In genomic region chr8:120184366-120184765, GRCm38 (mm10) we compare ENCODE assay signal across 9 mouse cellular contexts. TPM values are rescaled to one million over a fixed set of nuclear protein-coding genes. Genes with fewer than 3 reads are reported as not detected.
A peak's percentile ranks its signal among the peaks of the same experiment; 100 is the strongest.
DNase-seq lines count a peak whose midpoint lies in the region; ATAC-seq lines count a peak whose summit lies in the region.
"Had no signal": no experiment of that assay in that cellular context is flagged by ENCODE, and none has a peak within 500 bp of the region (broad histone marks: within the 10 kb centered on the region; RNA-seq: fewer than 3 reads in every experiment).

No protein-coding gene starts in this region.

- peak overlapping the region; percentile 78; the same call in 1 of the 2 replicates for H3K27ac ChIP-seq in embryonic facial prominence, embryonic 14.5 days (replicated peaks; ENCODE audit: low read depth, low read length)
- H3K27ac ChIP-seq: liver, embryonic 13.5 days had no signal

- peak; percentile 64 for ATAC-seq in embryonic facial prominence, embryonic 14.5 days (ENCODE audit: low read depth)

- no peak overlapping the region for H3K9ac ChIP-seq in embryonic facial prominence, embryonic 14.5 days (ENCODE audit: low read depth, low read length)
- H3K9ac ChIP-seq: liver, embryonic 13.5 days had no signal

- no peaks in the 10 kb centered on the region for H3K36me3 ChIP-seq in embryonic facial prominence, embryonic 14.5 days (ENCODE audit: control insufficient read depth, insufficient read depth, low read length)
- H3K36me3 ChIP-seq: liver, embryonic 13.5 days had no signal

- H3K4me1 ChIP-seq in embryonic facial prominence, embryonic 14.5 days (ENCODE audit: control insufficient read depth, insufficient read depth, low read length): peaks cover 25% of the 10 kb centered on the region

- H3K4me3 ChIP-seq in embryonic facial prominence, embryonic 14.5 days (ENCODE audit: low read depth, low read length): no peak overlapping the region
- H3K4me3 ChIP-seq: liver, embryonic 13.5 days had no signal

- peak; percentile 73 for DNase-seq in kidney, postnatal 10 days
- DNase-seq in kidney, adult 11 months: no peak
- peak; percentile 83 for DNase-seq in embryonic facial prominence, embryonic 14.5 days (ENCODE audit: low spot score)
- peak; percentile 55 for DNase-seq in gastrocnemius, postnatal 25 days
- peak; percentile 52 to 82 for DNase-seq in lung, postnatal 4 days
- DNase-seq in frontal cortex, postnatal 36 days (ENCODE audit: low spot score in 2 of 2): no peak
- DNase-seq in frontal cortex, postnatal 10 days (ENCODE audit: low spot score in 2 of 2): no peak
- DNase-seq: liver, embryonic 13.5 days had no signal

- H3K9me3 ChIP-seq in embryonic facial prominence, embryonic 14.5 days (ENCODE audit: control insufficient read depth, low read length): no peaks in the 10 kb centered on the region
- H3K9me3 ChIP-seq: liver, embryonic 13.5 days had no signal

- H3K4me2 ChIP-seq in embryonic facial prominence, embryonic 14.5 days (ENCODE audit: low read depth, low read length): no peak overlapping the region
- H3K4me2 ChIP-seq: liver, embryonic 13.5 days had no signal

- H3K27me3 ChIP-seq in embryonic facial prominence, embryonic 14.5 days (replicated peaks; ENCODE audit: control insufficient read depth, insufficient read depth, low read length): no peaks in the 10 kb centered on the region

- 22% methylated on average over 8 of the region's 9 CpGs for WGBS in embryonic facial prominence, embryonic 14.5 days

RNA-seq across cellular contexts. Expression of gene Fam92b, which starts 7.1 kb away (rescaled TPM):
- 2.4 and 3.5 TPM in 2 replicates for polyA plus RNA-seq in embryonic facial prominence, embryonic 14.5 days (2014; fragmentation: Nextera tagmentation; extraction: Ambion mirVana)
- total RNA-seq in gastrocnemius, postnatal 25 days (2021): not detected
- total RNA-seq: MEL had no signal
- polyA plus RNA-seq: liver, embryonic 13.5 days had no signal

RNA-seq across cellular contexts. Expression of gene Gse1, which starts 43.9 kb away (rescaled TPM):
- 8.7 and 11.3 TPM in 2 replicates for polyA plus RNA-seq in embryonic facial prominence, embryonic 14.5 days (2014; fragmentation: Nextera tagmentation; extraction: Ambion mirVana)
- total RNA-seq in gastrocnemius, postnatal 25 days (2021): 10 to 100 TPM; 23.1 to 27.1 TPM

Comparison
In these comparisons a context has a peak if more than half of its experiments do, and no peak if none do; other contexts are left out.
1. DNase-seq: peak in kidney, postnatal 10 days (single experiment), embryonic facial prominence, embryonic 14.5 days (single experiment), gastrocnemius, postnatal 25 days (single experiment) and lung, postnatal 4 days (2 of 2); none in kidney, adult 11 months (single experiment), frontal cortex, postnatal 36 days (0 of 2) and frontal cortex, postnatal 10 days (0 of 2).